Mouse (Mus musculus) C2C12 (cell line): ENCODE results near the gene Padi6. TPM values are rescaled to one million over a fixed set of nuclear protein-coding genes. Genes with fewer than 3 reads are reported as not detected.
A peak's percentile ranks its signal among the peaks of the same experiment; 100 is the strongest.

Experiments used
- H3K27me3 ChIP-seq: one replicate; pipeline ENCODE4 v1.6.1; 2011; ENCODE audit not compliant: control insufficient read depth, insufficient read depth, insufficient read length
- H3K36me3 ChIP-seq: one replicate; pipeline ENCODE4 v1.6.1; 2011; ENCODE audit not compliant: control insufficient read depth, insufficient read depth
- H3K4me3 ChIP-seq: one replicate; pipeline ENCODE4 v1.5.1; 2011; ENCODE audit warnings: mild to moderate bottlenecking, control low read depth; ENCODE audit not compliant: poor library complexity, insufficient read depth, severe bottlenecking
- H3K79me2 ChIP-seq: one replicate; pipeline ENCODE4 v1.6.1; 2011; ENCODE audit not compliant: control insufficient read depth, insufficient read depth
- H3K79me3 ChIP-seq: one replicate; pipeline ENCODE4 v1.6.1; 2011; ENCODE audit warnings: low read depth, control low read depth
- H3ac ChIP-seq: one replicate; pipeline ENCODE3; 2011; ENCODE audit warnings: low read depth; ENCODE audit not compliant: control insufficient read depth, insufficient read length
- CEBPB ChIP-seq: IDR thresholded peaks from one replicate; pipeline ENCODE4 v1.6.1; 2011; ENCODE audit warnings: low read depth, mild to moderate bottlenecking, control low read depth, moderate library complexity
- CTCF ChIP-seq: IDR thresholded peaks from one replicate; pipeline ENCODE4 v1.5.1; 2011; ENCODE audit not compliant: control insufficient read depth, insufficient read depth, insufficient read length
- FOSL1 ChIP-seq: IDR thresholded peaks from one replicate; pipeline ENCODE4 v1.8.0; 2011; ENCODE audit warnings: mild to moderate bottlenecking, low read length; ENCODE audit not compliant: poor library complexity, insufficient read depth, severe bottlenecking
- MAX ChIP-seq: IDR thresholded peaks from one replicate; pipeline ENCODE4 v1.6.1; 2011; ENCODE audit warnings: mild to moderate bottlenecking, control low read depth
- MYOD1 ChIP-seq: IDR thresholded peaks from one replicate; pipeline ENCODE4 v1.6.1; 2011; ENCODE audit warnings: low read depth; ENCODE audit not compliant: control insufficient read depth, insufficient read length
- MYOG ChIP-seq: IDR thresholded peaks from one replicate; pipeline ENCODE4 v1.6.1; 2011; ENCODE audit not compliant: control insufficient read depth, insufficient read length; ENCODE audit errors: extremely low read depth
- USF1 ChIP-seq: IDR thresholded peaks from one replicate; pipeline ENCODE4 v1.6.1; 2011; ENCODE audit warnings: low read depth, mild to moderate bottlenecking, control low read depth, moderate library complexity
- polyA plus RNA-seq: library from polyadenylated mRNA; unstranded; fragments of >200 nt; fragmentation: generic; extraction: Trizol; gene quantifications from one replicate; pipeline ENCODE4 v1.2.1, GENCODE M21; 2012; ENCODE audit warnings: missing spikeins

Padi6 gene
- polyA plus RNA-seq, 1 experiment: not detected

- Histone ChIP-seq H3ac (no peak overlapping the region), H3K27me3 (peaks cover 5% of the 10 kb centered on the region), H3K36me3 (no peaks in the 10 kb centered on the region), H3K79me2 (no peaks in the 10 kb centered on the region), H3K4me3 (no peak overlapping the region), H3K79me3 (no peaks in the 10 kb centered on the region)
- TF ChIP-seq USF1: no peak
- no peak for TF ChIP-seq FOSL1
- TF ChIP-seq MYOD1: no peak
- TF ChIP-seq CTCF: no peak
- TF ChIP-seq MAX: no peak
- TF ChIP-seq CEBPB: no peak
- TF ChIP-seq MYOG: no peak
Measured at GRCm38 (mm10) chr4:140747978-140748377, 5.5 kb upstream of the Padi6 start.

GRCm38 (mm10) chr4:140744654-140745053 lies 2.2 kb upstream of the Padi6 start:
- H3K4me3 ChIP-seq: no peak overlapping the region
- H3K79me2 ChIP-seq: no peaks in the 10 kb centered on the region

DNA sequence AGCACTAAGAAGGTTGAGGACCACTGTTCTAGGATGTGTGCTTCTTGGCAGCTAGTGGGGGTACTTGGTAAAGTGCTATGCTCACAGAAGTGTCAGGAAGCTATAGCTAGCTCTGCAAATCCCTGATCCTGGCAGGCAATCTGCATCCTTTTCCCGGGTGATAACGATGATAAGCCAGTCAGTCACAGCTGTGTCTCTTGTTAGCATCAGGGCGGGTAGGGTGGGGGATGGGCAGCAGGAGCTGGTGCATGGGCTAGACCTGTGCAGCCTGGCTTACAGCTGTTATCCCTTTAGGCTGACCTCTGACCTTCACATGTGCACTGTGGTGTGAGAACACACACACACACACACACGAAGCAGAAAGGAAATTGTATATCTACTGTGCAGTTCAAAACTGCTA lies 643 bp upstream of the Padi6 start:
- H3K4me3 ChIP-seq: no peak overlapping the region
- H3K36me3 ChIP-seq: no peaks in the 10 kb centered on the region
- no peak overlapping the region for H3ac ChIP-seq
- TF ChIP-seq CEBPB: no peak
- no peak for TF ChIP-seq USF1
- no peak for TF ChIP-seq CTCF
- TF ChIP-seq MAX: no peak
- TF ChIP-seq MYOG: no peak
- peaks cover 9% of the 10 kb centered on the region for H3K27me3 ChIP-seq
- H3K79me2 ChIP-seq: no peaks in the 10 kb centered on the region
- H3K79me3 ChIP-seq: no peaks in the 10 kb centered on the region

More at GRCm38 (mm10) chr4:140744654-140745053, 2.2 kb upstream of the Padi6 start:
- Histone ChIP-seq H3K36me3 (no peaks in the 10 kb centered on the region), H3K79me3 (no peaks in the 10 kb centered on the region), H3K27me3 (peaks cover 9% of the 10 kb centered on the region), H3ac (no peak overlapping the region)
- no peak for TF ChIP-seq MYOG
- peak; percentile 83 for TF ChIP-seq CTCF
- TF ChIP-seq USF1: no peak

- Histone ChIP-seq H3K36me3 (no peaks in the 10 kb centered on the region), H3K4me3 (no peak overlapping the region), H3K79me2 (no peaks in the 10 kb centered on the region), H3ac (no peak overlapping the region), H3K79me3 (no peaks in the 10 kb centered on the region), H3K27me3 (peaks cover 12% of the 10 kb centered on the region)
- TF ChIP-seq CEBPB (no peak), CTCF (no peak), USF1 (no peak), MAX (no peak), MYOD1 (no peak), MYOG (no peak), FOSL1 (no peak)
Measured at GRCm38 (mm10) chr4:140741401-140741800, 1.0 kb downstream of the Padi6 start.

DNA sequence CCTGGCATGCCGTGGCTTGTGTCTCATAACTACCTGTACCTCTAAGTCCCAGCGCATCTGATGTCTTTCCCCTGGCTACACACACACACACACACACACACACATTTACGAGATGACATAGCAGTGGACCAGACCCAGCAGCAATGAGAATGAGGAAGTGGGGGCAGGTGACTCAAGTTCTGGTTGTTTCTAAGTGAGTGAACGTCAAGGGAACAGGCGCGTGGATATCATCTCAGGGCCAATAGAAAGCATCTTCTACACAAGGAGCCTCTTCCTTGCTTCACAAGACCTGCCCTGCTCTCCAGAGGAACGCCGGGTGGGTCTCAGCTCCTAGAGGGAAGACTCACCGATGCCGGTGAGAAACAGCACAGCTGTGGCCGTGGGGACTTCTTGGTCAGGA lies 1.8 kb downstream of the Padi6 start:
- peaks cover 17% of the 10 kb centered on the region for H3K27me3 ChIP-seq
- TF ChIP-seq MYOD1 (no peak), MYOG (no peak), FOSL1 (no peak), MAX (no peak), CEBPB (no peak), CTCF (no peak), USF1 (no peak)

DNA sequence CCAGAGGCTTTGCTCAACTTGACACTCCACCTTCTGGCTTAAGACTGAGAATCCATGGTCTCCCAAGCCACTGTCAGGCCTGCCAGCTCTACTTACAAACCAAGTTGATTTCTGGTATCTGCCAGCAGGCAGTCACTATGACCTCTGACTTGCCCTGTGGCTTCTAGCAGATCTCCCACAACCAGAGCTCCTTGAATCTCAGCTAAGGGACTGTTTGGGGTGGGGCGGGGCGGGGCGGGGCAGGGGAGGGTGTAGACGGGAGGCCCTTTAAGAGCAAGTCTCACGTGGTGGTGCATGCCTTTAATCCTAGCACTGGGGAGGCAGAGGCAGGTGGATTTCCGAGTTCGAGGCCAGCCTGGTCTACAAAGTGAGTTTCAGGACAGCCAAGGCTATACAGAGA lies 9.6 kb downstream of the Padi6 start:
- H3K36me3 ChIP-seq: no peaks in the 10 kb centered on the region
- no peak overlapping the region for H3ac ChIP-seq
- no peaks in the 10 kb centered on the region for H3K79me2 ChIP-seq
- H3K79me3 ChIP-seq: no peaks in the 10 kb centered on the region
- H3K27me3 ChIP-seq: peaks cover 12% of the 10 kb centered on the region
- no peak overlapping the region for H3K4me3 ChIP-seq
- TF ChIP-seq USF1 (no peak), MAX (no peak), FOSL1 (no peak), MYOG (no peak), CTCF (no peak), CEBPB (no peak), MYOD1 (no peak)

More for the DNA sequence above, 1.8 kb downstream of the Padi6 start:
- Histone ChIP-seq H3K4me3 (no peak overlapping the region), H3K36me3 (no peaks in the 10 kb centered on the region), H3ac (no peak overlapping the region), H3K79me2 (no peaks in the 10 kb centered on the region), H3K79me3 (no peaks in the 10 kb centered on the region)
